Mouse (Mus musculus) brain, embryonic 14.5 days (tissue): ENCODE results near the gene Cidec.

Source experiments
- CTCF ChIP-seq: fragments of 200-500 bp; IDR thresholded peaks from 2 replicates; pipeline ENCODE4 v1.5.1; 2012; ENCODE audit warnings: inconsistent platforms, mild to moderate bottlenecking, moderate library complexity, borderline replicate concordance; ENCODE audit not compliant: insufficient read depth, insufficient read length; ENCODE audit errors: extremely low read depth
- POLR2A ChIP-seq: fragments of 200-500 bp; IDR thresholded peaks from 2 replicates; pipeline ENCODE4 v1.6.1; 2012; ENCODE audit warnings: mild to moderate bottlenecking, inconsistent platforms, borderline replicate concordance; ENCODE audit not compliant: poor library complexity, insufficient read depth, insufficient read length, severe bottlenecking; ENCODE audit errors: extremely low read depth

DNA sequence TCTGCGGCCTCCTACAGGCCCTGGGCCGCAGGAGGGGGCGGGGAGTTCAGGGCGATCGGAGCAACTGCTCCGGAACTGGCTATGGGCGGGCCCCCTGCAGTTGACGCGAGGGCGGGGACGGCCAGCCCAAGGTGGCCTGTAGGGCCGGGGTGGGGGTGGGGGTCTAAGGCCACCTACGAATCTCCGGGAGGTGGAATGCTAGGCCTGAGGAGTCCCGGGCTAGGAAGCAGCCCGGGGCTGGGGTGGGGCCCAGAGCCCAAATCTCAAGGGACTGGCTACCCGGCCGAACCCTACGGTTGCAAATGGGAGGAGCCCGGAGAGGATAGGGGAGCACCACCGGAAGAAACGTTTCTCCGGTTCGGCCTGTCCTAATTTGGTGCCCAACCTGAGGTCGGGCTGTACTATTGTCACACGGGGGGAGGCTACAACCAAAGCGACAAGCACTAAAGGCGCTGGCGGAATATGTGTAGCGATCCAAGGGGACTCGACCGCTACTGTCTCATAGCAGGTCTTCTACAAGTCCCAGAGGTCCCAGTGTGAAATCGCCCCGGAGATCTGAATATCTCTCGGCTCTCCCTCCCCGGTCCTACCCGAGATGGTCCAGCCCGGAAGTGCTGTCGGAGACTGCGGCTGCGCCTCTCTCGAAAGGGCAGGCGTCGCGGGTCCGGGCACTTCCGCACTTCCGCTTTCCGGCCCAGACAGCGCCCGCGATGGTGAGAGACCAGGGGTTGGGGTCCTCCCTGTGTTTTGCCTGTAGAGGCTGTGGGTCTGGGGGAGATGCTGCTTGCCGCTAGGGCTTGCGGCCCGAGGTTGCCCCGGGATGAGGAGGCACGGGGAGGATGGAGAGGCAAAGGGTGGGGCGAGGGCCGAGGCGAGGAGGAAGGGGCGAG is 57.8 kb downstream of the Cidec start, which contains the start of the genes Tada3 and Arpc4:
- TF ChIP-seq POLR2A (peak; percentile 49; the same call in 1 of the 2 replicates), CTCF (no peak)
